Mouse (Mus musculus): ENCODE data around the gene Arih2. TPM values are rescaled to one million over a fixed set of nuclear protein-coding genes. Genes with fewer than 3 reads are reported as not detected.
"Not testable (repeated sequence)": the region's sequence is repeated elsewhere in the genome, so short reads cannot be mapped to it uniquely, and the experiment has no call there.

Gene Arih2
- total RNA-seq, 2 experiments from 2014 or later: 49.0 to 53.4 TPM

- intact Hi-C loops (cut with DNase I; ENCODE audit: low total_unique reads): no loop called here
- DNase-seq: no peak
Observed at GRCm38 (mm10) chr9:108654566-108655464, 5.6 kb upstream of the Arih2 start.

- no peak for DNase-seq
- intact Hi-C loops (cut with DNase I; ENCODE audit: low total_unique reads): no loop called here
Observed at GRCm38 (mm10) chr9:108649561-108650440, 615 bp upstream of the Arih2 start.

- DNase-seq: no peak
- intact Hi-C loops (cut with DNase I; ENCODE audit: low total_unique reads): no loop called here
Observed at GRCm38 (mm10) chr9:108648166-108648565, 1.0 kb downstream of the Arih2 start.

GRCm38 (mm10) chr9:108639825-108640224 is 9.4 kb downstream of the Arih2 start:
- intact Hi-C loops (cut with DNase I; ENCODE audit: low total_unique reads): no loop called here
- no peak for DNase-seq

GRCm38 (mm10) chr9:108635415-108635814 is 13.8 kb downstream of the Arih2 start:
- DNase-seq: no peak

GRCm38 (mm10) chr9:108633846-108634245 is 15.3 kb downstream of the Arih2 start:
- intact Hi-C loops (cut with DNase I; ENCODE audit: low total_unique reads): no loop called here
- DNase-seq: no peak

More at GRCm38 (mm10) chr9:108635415-108635814, 13.8 kb downstream of the Arih2 start:
- intact Hi-C loops (cut with DNase I; ENCODE audit: low total_unique reads): no loop called here

GRCm38 (mm10) chr9:108632375-108632774 is 16.8 kb downstream of the Arih2 start:
- intact Hi-C loops (cut with DNase I; ENCODE audit: low total_unique reads): no loop called here
- no peak for DNase-seq

GRCm38 (mm10) chr9:108631631-108632256 is 17.4 kb downstream of the Arih2 start:
- DNase-seq: no peak
- intact Hi-C loops (cut with DNase I; ENCODE audit: low total_unique reads): no loop called here

GRCm38 (mm10) chr9:108630683-108631082 is 18.5 kb downstream of the Arih2 start:
- DNase-seq: no peak
- intact Hi-C loops (cut with DNase I; ENCODE audit: low total_unique reads): no loop called here

GRCm38 (mm10) chr9:108628141-108628540 is 21.0 kb downstream of the Arih2 start:
- intact Hi-C loops (cut with DNase I; ENCODE audit: low total_unique reads): no loop called here
- DNase-seq: no peak

GRCm38 (mm10) chr9:108626498-108626897 is 22.7 kb downstream of the Arih2 start:
- intact Hi-C loops (cut with DNase I; ENCODE audit: low total_unique reads): no loop called here
- DNase-seq: peak; percentile 9

- DNase-seq: no peak
- intact Hi-C loops (cut with DNase I; ENCODE audit: low total_unique reads): no loop called here
Observed at GRCm38 (mm10) chr9:108617301-108617700, 31.9 kb downstream of the Arih2 start.

GRCm38 (mm10) chr9:108611488-108611887 is 37.7 kb downstream of the Arih2 start:
- intact Hi-C loops (cut with DNase I; ENCODE audit: low total_unique reads): no loop called here
- no peak for DNase-seq

GRCm38 (mm10) chr9:108608889-108609288 is 40.3 kb downstream of the Arih2 start:
- intact Hi-C loops (cut with DNase I; ENCODE audit: low total_unique reads): no loop called here
- DNase-seq: no peak

GRCm38 (mm10) chr9:108607929-108608328 is 41.3 kb downstream of the Arih2 start:
- intact Hi-C loops (cut with DNase I; ENCODE audit: low total_unique reads); DNase-seq: not testable (repeated sequence)

GRCm38 (mm10) chr9:108601986-108602385 is 47.2 kb downstream of the Arih2 start:
- no peak for DNase-seq
- intact Hi-C loops (cut with DNase I; ENCODE audit: low total_unique reads): no loop called here

GRCm38 (mm10) chr9:108600011-108600410 is 49.2 kb downstream of the Arih2 start:
- no peak for DNase-seq
- intact Hi-C loops (cut with DNase I; ENCODE audit: low total_unique reads): no loop called here

- DNase-seq: no peak
- intact Hi-C loops (cut with DNase I; ENCODE audit: low total_unique reads): no loop called here
Observed at GRCm38 (mm10) chr9:108599021-108599566, 50.1 kb downstream of the Arih2 start.

- intact Hi-C loops (cut with DNase I; ENCODE audit: low total_unique reads): no loop called here
- peak; percentile 75 for DNase-seq
Observed at GRCm38 (mm10) chr9:108596998-108597764, 52.0 kb downstream of the Arih2 start, which contains the start of gene P4htm. P4htm (minus strand) TSS chr9:108597667.
